Mouse (Mus musculus) forelimb bud, embryonic 11.5 days (tissue): ENCODE data around the gene Hist1h3e.
"Not testable (repeated sequence)": the region's sequence is repeated elsewhere in the genome, so short reads cannot be mapped to it uniquely, and the experiment has no call there.

Source experiments
- DNase-seq: peaks from one replicate; pipeline ENCODE4 v3.0.0-alpha.2; 2012; ENCODE audit warnings: low read depth, low spot score

Gene Hist1h3e

DNA sequence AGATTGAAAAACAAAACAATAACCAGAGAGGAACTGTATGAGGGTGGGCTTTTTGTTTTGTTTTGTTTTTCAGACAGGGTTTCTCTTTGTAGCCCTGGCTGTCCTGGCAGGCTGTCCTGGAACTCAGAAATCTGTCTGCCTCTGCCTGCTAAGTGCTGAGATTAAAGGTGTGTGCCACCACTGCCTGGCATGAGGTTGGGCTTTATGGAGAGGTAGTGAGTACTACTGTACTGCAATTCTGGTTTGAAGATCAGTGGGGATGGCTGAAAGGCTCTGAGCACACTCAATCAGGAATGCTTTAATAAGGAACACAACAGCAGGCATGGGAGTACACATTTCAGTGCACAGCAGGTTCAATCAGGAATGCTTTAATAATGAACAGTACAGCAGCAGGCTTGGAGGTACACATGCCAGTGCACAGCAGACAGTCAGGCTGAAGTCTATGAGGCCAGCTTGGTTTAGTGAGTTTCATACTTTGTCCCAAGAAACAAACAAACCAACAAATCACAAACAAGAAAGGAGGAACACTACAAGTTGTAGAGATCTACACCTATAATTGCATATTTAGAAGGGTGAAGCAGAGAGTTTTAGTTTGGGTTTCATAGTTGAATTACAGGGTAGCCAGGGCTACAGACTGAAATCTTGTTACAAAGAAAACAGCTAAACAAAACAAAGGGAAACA is 21.4 kb upstream of the Hist1h3e start:
- peak; percentile 14 for DNase-seq

GRCm38 (mm10) chr13:23582219-23583056 is 20.3 kb upstream of the Hist1h3e start:
- peak; percentile 34 for DNase-seq

DNA sequence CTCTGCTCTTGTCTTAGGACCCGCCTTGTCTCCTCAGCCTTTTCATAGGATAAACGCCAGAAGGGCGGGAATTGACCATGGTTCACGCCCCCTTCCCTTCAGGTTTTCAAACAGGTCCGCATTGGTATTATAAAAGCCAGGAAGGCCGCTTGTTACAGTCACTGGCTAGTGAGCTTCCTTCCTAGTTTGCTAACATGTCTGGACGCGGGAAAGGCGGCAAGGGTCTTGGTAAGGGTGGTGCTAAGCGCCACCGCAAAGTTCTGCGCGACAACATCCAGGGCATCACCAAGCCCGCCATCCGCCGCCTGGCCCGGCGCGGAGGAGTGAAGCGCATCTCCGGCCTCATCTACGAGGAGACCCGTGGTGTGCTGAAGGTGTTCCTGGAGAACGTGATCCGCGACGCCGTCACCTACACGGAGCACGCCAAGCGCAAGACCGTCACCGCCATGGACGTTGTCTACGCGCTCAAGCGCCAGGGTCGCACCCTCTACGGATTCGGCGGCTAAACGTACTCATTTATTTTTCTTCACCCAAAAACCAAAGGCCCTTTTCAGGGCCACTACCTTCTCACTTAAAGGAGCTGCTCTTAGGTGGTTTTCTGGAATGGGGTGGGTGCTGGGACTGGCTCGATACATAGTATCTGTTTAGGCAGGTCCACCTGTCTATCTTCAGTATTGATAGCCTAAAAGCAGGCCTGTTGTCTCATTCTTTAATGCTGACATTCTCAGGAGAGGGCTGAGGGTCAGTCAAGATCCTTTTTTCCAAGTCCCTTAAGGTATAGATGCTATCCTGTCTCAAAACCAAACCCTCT is 19.4 kb upstream of the Hist1h3e start, which contains the start of gene Hist1h4d:
Hist1h4d (plus strand) TSS at position 191 of the 811 bp plus-strand sequence.
- DNase-seq, result peak; percentile 97

DNA sequence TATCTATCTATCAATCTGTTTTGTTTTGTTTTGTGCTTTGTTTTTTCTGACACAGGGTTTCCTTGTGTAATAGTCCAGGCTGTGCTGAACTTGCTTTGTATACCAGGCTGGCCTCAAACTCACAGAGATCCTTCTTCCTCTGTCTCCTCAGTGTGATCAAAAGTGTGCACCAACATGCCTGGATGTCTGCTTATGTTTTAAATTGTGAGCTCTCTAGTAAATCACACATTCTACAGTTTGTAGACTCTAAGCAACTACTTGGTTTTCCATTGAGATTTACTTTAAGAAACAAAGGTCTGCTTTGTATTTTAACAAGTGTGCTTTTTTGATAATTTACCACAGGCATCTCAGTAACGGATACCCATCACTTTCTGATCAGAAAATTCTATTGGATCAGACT is 15.7 kb upstream of the Hist1h3e start:
- no peak for DNase-seq

GRCm38 (mm10) chr13:23576906-23577639 is 14.9 kb upstream of the Hist1h3e start:
- DNase-seq, result peak; percentile 12

- DNase-seq, result peak; percentile 57
Measured at GRCm38 (mm10) chr13:23576351-23576881, 14.2 kb upstream of the Hist1h3e start.

DNA sequence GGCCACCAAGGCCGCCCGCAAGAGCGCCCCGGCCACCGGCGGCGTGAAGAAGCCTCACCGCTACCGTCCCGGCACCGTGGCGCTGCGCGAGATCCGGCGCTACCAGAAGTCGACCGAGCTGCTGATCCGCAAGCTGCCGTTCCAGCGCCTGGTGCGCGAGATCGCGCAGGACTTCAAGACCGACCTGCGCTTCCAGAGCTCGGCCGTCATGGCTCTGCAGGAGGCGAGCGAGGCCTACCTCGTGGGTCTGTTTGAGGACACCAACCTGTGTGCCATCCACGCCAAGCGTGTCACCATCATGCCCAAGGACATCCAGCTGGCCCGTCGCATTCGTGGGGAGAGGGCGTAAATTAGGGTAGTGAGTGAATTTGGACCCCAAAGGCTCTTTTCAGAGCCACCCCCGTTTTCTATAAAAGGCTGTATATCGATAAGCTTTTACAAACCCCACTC is 13.7 kb upstream of the Hist1h3e start:
- peak; percentile 11 for DNase-seq

- DNase-seq, result peak; percentile 89
Measured at GRCm38 (mm10) chr13:23575271-23575851, 13.2 kb upstream of the Hist1h3e start, which contains the start of gene Hist1h3d. Gene Hist1h3d, plus strand, starts transcription at chr13:23575763.

- DNase-seq, result not testable (repeated sequence)
Measured at GRCm38 (mm10) chr13:23574546-23575170, 12.5 kb upstream of the Hist1h3e start.

- peak; percentile 98 for DNase-seq
Measured at GRCm38 (mm10) chr13:23573898-23574524, 11.8 kb upstream of the Hist1h3e start, which contains the start of the genes Hist1h2bf and Hist1h2ad. Gene Hist1h2bf, minus strand, starts transcription at chr13:23574196. Gene Hist1h2ad, plus strand, starts transcription at chr13:23574381.

DNA sequence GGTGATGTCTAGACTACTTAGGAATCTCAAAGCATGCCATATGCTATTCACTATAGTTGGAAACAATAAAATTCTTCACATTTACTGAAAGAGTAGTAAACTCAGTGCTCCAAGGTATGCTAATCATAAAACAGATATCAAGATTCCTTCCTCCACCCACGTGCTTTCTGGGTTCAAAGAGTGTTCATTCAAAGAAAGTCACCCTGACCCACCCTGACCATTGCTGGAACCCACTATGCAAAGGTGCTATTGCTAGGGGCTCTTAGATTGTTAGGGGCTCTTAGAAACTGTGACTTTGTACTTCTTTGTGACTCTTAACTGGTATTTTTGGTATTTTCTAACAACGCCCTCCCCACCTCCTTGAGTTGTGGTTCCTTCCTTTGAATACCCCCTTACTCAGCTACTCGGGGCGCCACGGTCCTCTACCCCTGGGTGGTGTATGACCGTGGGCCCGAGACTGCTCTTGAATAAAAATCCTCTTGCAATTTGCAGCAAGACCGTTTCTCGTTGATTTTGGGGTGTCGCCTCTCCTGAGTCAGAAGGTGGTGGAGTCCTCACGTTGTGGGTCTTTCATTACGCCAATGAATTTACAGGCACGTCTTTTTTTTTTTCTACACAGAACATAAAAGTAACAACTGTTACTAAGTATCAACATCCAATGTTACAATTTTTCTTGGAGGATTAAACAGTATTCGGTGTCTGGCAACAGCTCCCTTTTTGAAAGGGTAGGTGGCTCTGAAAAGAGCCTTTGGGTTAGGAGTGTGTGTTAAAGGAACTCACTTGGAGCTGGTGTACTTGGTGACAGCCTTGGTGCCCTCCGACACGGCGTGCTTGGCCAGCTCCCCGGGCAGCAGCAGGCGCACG is 11.1 kb upstream of the Hist1h3e start:
- DNase-seq, result not testable (repeated sequence)

DNA sequence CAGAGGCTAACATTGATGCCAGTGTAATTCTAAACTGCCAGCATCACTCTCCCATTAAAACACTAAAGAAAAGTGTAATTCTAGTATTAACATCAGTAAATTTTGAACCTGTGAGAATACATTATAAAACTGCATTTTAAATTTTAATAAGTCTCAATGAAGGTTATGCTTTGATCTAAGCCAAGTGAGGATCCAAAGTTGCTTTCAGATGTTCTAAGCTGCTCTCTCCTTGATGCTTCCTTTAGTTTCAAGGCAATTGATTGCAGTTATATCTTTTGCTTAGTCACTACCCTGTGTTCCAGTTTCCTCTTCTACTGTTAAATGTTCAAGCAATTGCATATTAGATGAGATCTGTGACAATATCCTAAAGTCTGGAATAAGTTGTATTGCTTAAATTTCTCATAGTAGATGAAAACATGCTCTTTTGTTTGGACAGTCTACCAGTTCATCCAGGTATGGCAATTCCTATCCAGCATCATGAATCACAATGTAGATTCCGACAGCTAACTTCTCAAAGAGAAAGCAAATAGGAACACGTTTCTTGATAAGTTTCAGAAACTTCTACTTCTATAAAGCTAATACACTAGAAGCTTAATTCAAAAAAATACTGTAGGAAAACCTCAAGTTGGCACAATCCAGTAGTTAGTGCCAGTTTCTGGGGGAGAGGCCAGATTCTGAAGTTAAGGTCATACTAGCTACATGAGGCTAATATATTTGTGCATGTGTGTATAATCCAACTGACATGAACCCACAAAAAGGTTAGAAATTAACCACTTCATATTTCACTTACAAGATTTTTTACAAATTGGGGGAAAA is 10.3 kb upstream of the Hist1h3e start:
- no peak for DNase-seq

GRCm38 (mm10) chr13:23571504-23572217 is 9.5 kb upstream of the Hist1h3e start:
- DNase-seq, result not testable (repeated sequence)

- peak; percentile 95 for DNase-seq
Measured at GRCm38 (mm10) chr13:23571022-23571503, 8.9 kb upstream of the Hist1h3e start, which contains the start of the genes Hist1h2ae and Hist1h2bg. Gene Hist1h2ae, minus strand, starts transcription at chr13:23571220. Gene Hist1h2bg, plus strand, starts transcription at chr13:23571396.

GRCm38 (mm10) chr13:23570261-23571021 is 8.3 kb upstream of the Hist1h3e start:
- not testable (repeated sequence) for DNase-seq

DNA sequence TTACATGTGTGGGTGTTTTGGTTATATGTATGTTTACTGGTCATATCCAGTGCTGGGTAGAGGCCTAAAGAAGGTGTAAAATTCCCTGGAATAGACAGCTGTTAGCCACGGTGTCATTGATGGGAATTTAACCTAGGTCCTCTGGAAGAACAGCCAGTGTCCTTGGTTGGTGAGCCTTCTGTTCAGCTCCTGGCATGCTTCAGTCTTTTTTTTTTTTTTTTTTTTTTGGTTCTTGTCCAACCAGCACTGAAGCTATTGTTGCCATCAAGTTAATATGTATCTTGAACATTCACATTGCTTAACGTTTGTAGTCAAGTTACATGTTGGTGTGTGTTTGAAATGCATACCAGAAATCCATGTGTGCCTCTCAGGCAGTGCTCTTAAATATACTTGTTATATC is 2.3 kb upstream of the Hist1h3e start:
- no peak for DNase-seq
